Mouse (Mus musculus): ENCODE data around the gene Sh3gl2. TPM values are rescaled to one million over a fixed set of nuclear protein-coding genes. Genes with fewer than 3 reads are reported as not detected.

Gene Sh3gl2
- polyA plus RNA-seq, 1 experiment = 46.7 TPM

- TF ChIP-seq CTCF (IDR thresholded peaks at IDR 0.05; ENCODE audit: borderline replicate concordance, extremely low read depth, insufficient read depth, insufficient read length) (no peak), POLR2A (IDR thresholded peaks at IDR 0.05; ENCODE audit: borderline replicate concordance, extremely low read depth, insufficient read depth, insufficient read length, poor library complexity, severe bottlenecking) (no peak)
- DNase-seq (ENCODE audit: low read depth) = no peak
Observed at GRCm38 (mm10) chr4:85619261-85619660, 414.3 kb downstream of the Sh3gl2 start.

- TF ChIP-seq CTCF (IDR thresholded peaks at IDR 0.05; ENCODE audit: borderline replicate concordance, extremely low read depth, insufficient read depth, insufficient read length) (no peak), POLR2A (IDR thresholded peaks at IDR 0.05; ENCODE audit: borderline replicate concordance, extremely low read depth, insufficient read depth, insufficient read length, poor library complexity, severe bottlenecking) (no peak)
- DNase-seq (ENCODE audit: low read depth) = no peak
Observed at GRCm38 (mm10) chr4:85629381-85629780, 424.5 kb downstream of the Sh3gl2 start.

GRCm38 (mm10) chr4:85669271-85669670 is 464.3 kb downstream of the Sh3gl2 start:
- TF ChIP-seq CTCF (IDR thresholded peaks at IDR 0.05; ENCODE audit: borderline replicate concordance, extremely low read depth, insufficient read depth, insufficient read length) = no peak
- no peak for TF ChIP-seq POLR2A (IDR thresholded peaks at IDR 0.05; ENCODE audit: borderline replicate concordance, extremely low read depth, insufficient read depth, insufficient read length, poor library complexity, severe bottlenecking)

GRCm38 (mm10) chr4:85669735-85670134 is 464.8 kb downstream of the Sh3gl2 start:
- no peak for TF ChIP-seq CTCF (IDR thresholded peaks at IDR 0.05; ENCODE audit: borderline replicate concordance, extremely low read depth, insufficient read depth, insufficient read length)
- TF ChIP-seq POLR2A (IDR thresholded peaks at IDR 0.05; ENCODE audit: borderline replicate concordance, extremely low read depth, insufficient read depth, insufficient read length, poor library complexity, severe bottlenecking) = no peak

More at GRCm38 (mm10) chr4:85669271-85669670, 464.3 kb downstream of the Sh3gl2 start:
- DNase-seq (ENCODE audit: low read depth) = no peak

GRCm38 (mm10) chr4:85672290-85672689 is 467.4 kb downstream of the Sh3gl2 start:
- no peak for DNase-seq (ENCODE audit: low read depth)
- TF ChIP-seq CTCF (IDR thresholded peaks at IDR 0.05; ENCODE audit: borderline replicate concordance, extremely low read depth, insufficient read depth, insufficient read length) = no peak
- no peak for TF ChIP-seq POLR2A (IDR thresholded peaks at IDR 0.05; ENCODE audit: borderline replicate concordance, extremely low read depth, insufficient read depth, insufficient read length, poor library complexity, severe bottlenecking)

More at GRCm38 (mm10) chr4:85669735-85670134, 464.8 kb downstream of the Sh3gl2 start:
- DNase-seq (ENCODE audit: low read depth) = no peak

GRCm38 (mm10) chr4:85677621-85678020 is 472.7 kb downstream of the Sh3gl2 start:
- TF ChIP-seq POLR2A (IDR thresholded peaks at IDR 0.05; ENCODE audit: borderline replicate concordance, extremely low read depth, insufficient read depth, insufficient read length, poor library complexity, severe bottlenecking) = no peak
- TF ChIP-seq CTCF (IDR thresholded peaks at IDR 0.05; ENCODE audit: borderline replicate concordance, extremely low read depth, insufficient read depth, insufficient read length) = no peak

GRCm38 (mm10) chr4:85686160-85686559 is 481.2 kb downstream of the Sh3gl2 start:
- TF ChIP-seq POLR2A (IDR thresholded peaks at IDR 0.05; ENCODE audit: borderline replicate concordance, extremely low read depth, insufficient read depth, insufficient read length, poor library complexity, severe bottlenecking) = no peak
- TF ChIP-seq CTCF (IDR thresholded peaks at IDR 0.05; ENCODE audit: borderline replicate concordance, extremely low read depth, insufficient read depth, insufficient read length) = no peak
- DNase-seq (ENCODE audit: low read depth) = no peak

More at GRCm38 (mm10) chr4:85677621-85678020, 472.7 kb downstream of the Sh3gl2 start:
- no peak for DNase-seq (ENCODE audit: low read depth)
